In the genomic region with DNA sequence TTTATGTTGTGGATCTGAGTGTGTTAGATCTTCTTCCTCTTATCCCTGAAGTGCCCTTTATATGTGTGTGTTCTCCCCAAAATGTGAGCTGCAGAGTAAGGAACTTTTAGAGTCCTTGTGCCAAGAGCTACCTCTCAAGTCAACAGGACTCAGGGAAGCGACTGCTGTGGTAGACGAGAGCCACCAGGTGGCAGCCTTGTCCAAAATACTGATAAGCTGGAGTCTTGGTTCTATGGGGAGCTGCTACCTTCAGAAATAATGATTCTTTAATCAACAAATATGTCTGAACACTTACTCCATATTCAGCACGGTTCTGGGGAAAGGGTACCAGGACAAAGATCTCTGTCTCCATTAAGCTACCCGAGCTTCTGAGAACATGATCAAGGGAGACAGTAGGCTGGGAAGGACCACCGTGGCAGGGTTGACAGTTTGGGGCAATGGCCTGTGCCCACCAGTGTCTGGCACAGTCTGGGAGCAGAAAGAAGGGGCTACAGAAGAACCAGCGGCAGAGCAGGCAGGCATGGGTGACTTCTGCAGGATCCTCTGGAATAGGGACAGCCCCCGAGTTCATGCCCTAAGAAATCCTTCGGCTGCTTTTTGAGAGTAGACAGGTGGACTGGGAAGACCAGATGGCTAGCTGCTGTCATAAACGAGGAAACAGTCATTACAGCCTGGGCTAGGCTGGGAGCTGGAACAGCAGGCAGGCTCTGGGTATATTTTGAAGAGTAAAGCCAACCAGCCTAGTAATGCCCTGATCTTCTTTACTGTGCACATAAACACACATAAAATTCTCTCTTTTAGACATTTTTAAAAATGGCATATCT, we compare ENCODE assay signal across 8 mouse cellular contexts.
DNase-seq lines count a peak whose midpoint lies in the region; ATAC-seq and TF ChIP-seq lines count a peak whose summit lies in the region.

No protein-coding gene starts in this region.

- H3K9me3 ChIP-seq in forebrain, embryonic 14.5 days (replicated peaks; ENCODE audit: control insufficient read depth, low read length): no peaks in the 10 kb centered on the region
- no peaks in the 10 kb centered on the region for H3K9me3 ChIP-seq in intestine, embryonic 14.5 days (ENCODE audit: control insufficient read depth, low read length)
- H3K9me3 ChIP-seq in limb, embryonic 14.5 days (ENCODE audit: control insufficient read depth, low read length): no peaks in the 10 kb centered on the region

- no peak overlapping the region for H3K27ac ChIP-seq in forebrain, embryonic 14.5 days (ENCODE audit: low read depth, low read length)
- H3K27ac ChIP-seq in intestine, embryonic 14.5 days (ENCODE audit: low read depth): no peak overlapping the region
- no peak overlapping the region for H3K27ac ChIP-seq in limb, embryonic 14.5 days (replicated peaks; ENCODE audit: low read depth, low read length)

- no peaks in the 10 kb centered on the region for H3K27me3 ChIP-seq in forebrain, embryonic 14.5 days (replicated peaks; ENCODE audit: control insufficient read depth, insufficient read depth, low read length)
- H3K27me3 ChIP-seq in intestine, embryonic 14.5 days (replicated peaks; ENCODE audit: control insufficient read depth, insufficient read depth, low read length): no peaks in the 10 kb centered on the region
- H3K27me3 ChIP-seq in limb, embryonic 14.5 days (ENCODE audit: control insufficient read depth, insufficient read depth, low read length): no peaks in the 10 kb centered on the region

- peak; percentile 37; the same call in 1 of the 2 replicates for ATAC-seq in forebrain, embryonic 14.5 days
- ATAC-seq in intestine, embryonic 14.5 days (replicated peaks; ENCODE audit: low FRiP score, low TSS enrichment, low read depth): peak; percentile 63; the same call in 1 of the 2 replicates
- no peak; the same call in 1 of the 2 replicates for ATAC-seq in limb, embryonic 14.5 days (ENCODE audit: low FRiP score, low read depth)

- H3K9ac ChIP-seq in forebrain, embryonic 14.5 days (ENCODE audit: low read length): no peak overlapping the region
- H3K9ac ChIP-seq in intestine, embryonic 14.5 days (ENCODE audit: low read length): no peak overlapping the region
- H3K9ac ChIP-seq in limb, embryonic 14.5 days (ENCODE audit: low read depth, low read length, severe bottlenecking): no peak overlapping the region

- no peak for TF ChIP-seq POLR2A in limb, embryonic 14.5 days (IDR thresholded peaks at IDR 0.05; ENCODE audit: borderline replicate concordance, extremely low read depth, insufficient read depth, insufficient read length)

- H3K36me3 ChIP-seq in forebrain, embryonic 14.5 days (ENCODE audit: control insufficient read depth, insufficient read depth, low read length): no peaks in the 10 kb centered on the region
- no peaks in the 10 kb centered on the region for H3K36me3 ChIP-seq in intestine, embryonic 14.5 days (ENCODE audit: control insufficient read depth, insufficient read depth, low read length)
- H3K36me3 ChIP-seq in limb, embryonic 14.5 days (ENCODE audit: control insufficient read depth, insufficient read depth, low read length): no peaks in the 10 kb centered on the region

- H3K4me2 ChIP-seq in forebrain, embryonic 14.5 days (ENCODE audit: low read length): no peak overlapping the region
- H3K4me2 ChIP-seq in intestine, embryonic 14.5 days (ENCODE audit: low read length): no peak overlapping the region
- H3K4me2 ChIP-seq in limb, embryonic 14.5 days (replicated peaks; ENCODE audit: low read depth, low read length, severe bottlenecking): no peak overlapping the region

- H3K4me1 ChIP-seq in forebrain, embryonic 14.5 days (ENCODE audit: control insufficient read depth, insufficient read depth, low read length): no peaks in the 10 kb centered on the region
- no peaks in the 10 kb centered on the region for H3K4me1 ChIP-seq in intestine, embryonic 14.5 days (replicated peaks; ENCODE audit: control insufficient read depth, insufficient read depth, low read length)
- no peaks in the 10 kb centered on the region for H3K4me1 ChIP-seq in limb, embryonic 14.5 days (ENCODE audit: control insufficient read depth, insufficient read depth, low read length)

- DNase-seq in 3134 (ENCODE audit: extremely low read depth, insufficient read length, low spot score) (peak; percentile 21), ES-CJ7 (ENCODE audit: low read depth, low spot score) (peak; percentile 65)
- DNase-seq in c-Kit-positive CD71-positive TER-119-positive erythroid progenitor cells, embryonic 14.5 days (ENCODE audit: low spot score): peak; percentile 71
- DNase-seq in forebrain, embryonic 14.5 days (ENCODE audit: low spot score): peak; percentile 90
- DNase-seq in intestine, embryonic 14.5 days (ENCODE audit: low spot score): peak; percentile 84
- DNase-seq in limb, embryonic 14.5 days (ENCODE audit: low spot score): peak; percentile 85
- DNase-seq in retina, embryonic 14.5 days (ENCODE audit: low spot score): peak; percentile 90
- DNase-seq in thymus, postnatal 4 days: peak; percentile 76

- H3K4me3 ChIP-seq in forebrain, embryonic 14.5 days (ENCODE audit: low read depth, low read length): no peak overlapping the region
- H3K4me3 ChIP-seq in intestine, embryonic 14.5 days (ENCODE audit: low read depth, low read length): no peak overlapping the region
- H3K4me3 ChIP-seq in limb, embryonic 14.5 days (replicated peaks; ENCODE audit: low read length): no peak overlapping the region

- 45% methylated on average over 9 of the region's 9 CpGs for whole genome bisulfite sequencing in forebrain, embryonic 14.5 days
- 35% methylated on average over 9 of the region's 9 CpGs for WGBS in intestine, embryonic 14.5 days
- 34% methylated on average over 9 of the region's 9 CpGs for WGBS in limb, embryonic 14.5 days

Comparison
In these comparisons a context has a peak if more than half of its experiments do, and no peak if none do; other contexts are left out.
1. DNase-seq: peak in every context shown above with its lines; median percentile 90 in forebrain, embryonic 14.5 days; 90 in retina, embryonic 14.5 days; 85 in limb, embryonic 14.5 days; 84 in intestine, embryonic 14.5 days; 76 in thymus, postnatal 4 days; 71 in c-Kit-positive CD71-positive TER-119-positive erythroid progenitor cells, embryonic 14.5 days; 65 in ES-CJ7; 21 in 3134.